Mouse (Mus musculus): ENCODE data around the gene Zfp653.
A peak's percentile ranks its signal among the peaks of the same experiment; 100 is the strongest.

Zfp653 gene

GRCm38 (mm10) chr9:22030386-22030785 lies 40.8 kb downstream of the Zfp653 start:
- no peak for TF ChIP-seq NANOG (IDR thresholded peaks at IDR 0.05; ENCODE audit: borderline replicate concordance, low read length)
- no peak for TF ChIP-seq POU5F1 (IDR thresholded peaks at IDR 0.05; ENCODE audit: borderline replicate concordance, low read length)
- TF ChIP-seq CTCF (conservative IDR thresholded peaks at IDR 0.05; ENCODE audit: low read length), result no peak
- Histone ChIP-seq H3K27me3 (ENCODE audit: insufficient read depth, low read length) (no peaks in the 10 kb centered on the region), H3K4me3 (replicated peaks; ENCODE audit: low read length) (no peak overlapping the region), H3K4me1 (replicated peaks; ENCODE audit: low read depth, low read length) (peaks cover 58% of the 10 kb centered on the region), H3K36me3 (ENCODE audit: insufficient read depth, low read length) (peaks cover 41% of the 10 kb centered on the region), H3K9me3 (ENCODE audit: low read length) (0 out of 2 replicates have a peak, but pooled peaks cover 2% of the 10 kb centered on the region)

GRCm38 (mm10) chr9:22028467-22028866 lies 42.7 kb downstream of the Zfp653 start:
- TF ChIP-seq NANOG (IDR thresholded peaks at IDR 0.05; ENCODE audit: borderline replicate concordance, low read length) (no peak), POU5F1 (IDR thresholded peaks at IDR 0.05; ENCODE audit: borderline replicate concordance, low read length) (no peak), CTCF (conservative IDR thresholded peaks at IDR 0.05; ENCODE audit: low read length) (no peak)
- Histone ChIP-seq H3K4me3 (replicated peaks; ENCODE audit: low read length) (no peak overlapping the region), H3K27me3 (ENCODE audit: insufficient read depth, low read length) (no peaks in the 10 kb centered on the region), H3K36me3 (ENCODE audit: insufficient read depth, low read length) (peaks cover 42% of the 10 kb centered on the region), H3K9me3 (ENCODE audit: low read length) (0 out of 2 replicates have a peak, but pooled peaks cover 2% of the 10 kb centered on the region), H3K4me1 (replicated peaks; ENCODE audit: low read depth, low read length) (peaks cover 53% of the 10 kb centered on the region)

- peaks cover 22% of the 10 kb centered on the region for H3K36me3 ChIP-seq (ENCODE audit: insufficient read depth, low read length)
- H3K4me1 ChIP-seq (replicated peaks; ENCODE audit: low read depth, low read length), result peaks cover 40% of the 10 kb centered on the region
- H3K9me3 ChIP-seq (ENCODE audit: low read length), result no peaks in the 10 kb centered on the region
- 0 out of 2 replicates have a peak, but pooled peaks cover 2% of the 10 kb centered on the region for H3K27me3 ChIP-seq (ENCODE audit: insufficient read depth, low read length)
- TF ChIP-seq NANOG (IDR thresholded peaks at IDR 0.05; ENCODE audit: borderline replicate concordance, low read length) (no peak), CTCF (conservative IDR thresholded peaks at IDR 0.05; ENCODE audit: low read length) (no peak), POU5F1 (IDR thresholded peaks at IDR 0.05; ENCODE audit: borderline replicate concordance, low read length) (no peak)
- H3K4me3 ChIP-seq (replicated peaks; ENCODE audit: low read length), result no peak overlapping the region
These were observed 46.6 kb downstream of the Zfp653 start for GRCm38 (mm10) chr9:22024592-22024991.

GRCm38 (mm10) chr9:22017208-22017825 lies 53.9 kb downstream of the Zfp653 start:
- Histone ChIP-seq H3K27me3 (ENCODE audit: insufficient read depth, low read length) (0 out of 2 replicates have a peak, but pooled peaks cover 5% of the 10 kb centered on the region), H3K4me3 (replicated peaks; ENCODE audit: low read length) (no peak overlapping the region), H3K9me3 (ENCODE audit: low read length) (no peaks in the 10 kb centered on the region), H3K4me1 (replicated peaks; ENCODE audit: low read depth, low read length) (peaks cover 64% of the 10 kb centered on the region), H3K36me3 (ENCODE audit: insufficient read depth, low read length) (peaks cover 30% of the 10 kb centered on the region)
- no peak for TF ChIP-seq POU5F1 (IDR thresholded peaks at IDR 0.05; ENCODE audit: borderline replicate concordance, low read length)
- no peak for TF ChIP-seq CTCF (conservative IDR thresholded peaks at IDR 0.05; ENCODE audit: low read length)
- TF ChIP-seq NANOG (IDR thresholded peaks at IDR 0.05; ENCODE audit: borderline replicate concordance, low read length), result no peak

GRCm38 (mm10) chr9:22016245-22016644 lies 54.9 kb downstream of the Zfp653 start:
- no peaks in the 10 kb centered on the region for H3K9me3 ChIP-seq (ENCODE audit: low read length)
- H3K4me3 ChIP-seq (replicated peaks; ENCODE audit: low read length), result peak overlapping the region; percentile 41; the same call in 1 of the 2 replicates
- H3K4me1 ChIP-seq (replicated peaks; ENCODE audit: low read depth, low read length), result peaks cover 74% of the 10 kb centered on the region
- peaks cover 40% of the 10 kb centered on the region for H3K36me3 ChIP-seq (ENCODE audit: insufficient read depth, low read length)
- TF ChIP-seq POU5F1 (IDR thresholded peaks at IDR 0.05; ENCODE audit: borderline replicate concordance, low read length) (no peak), NANOG (IDR thresholded peaks at IDR 0.05; ENCODE audit: borderline replicate concordance, low read length) (no peak), CTCF (conservative IDR thresholded peaks at IDR 0.05; ENCODE audit: low read length) (no peak)
- H3K27me3 ChIP-seq (ENCODE audit: insufficient read depth, low read length), result 0 out of 2 replicates have a peak, but pooled peaks cover 5% of the 10 kb centered on the region

GRCm38 (mm10) chr9:22012731-22013130 lies 58.4 kb downstream of the Zfp653 start:
- peaks cover 89% of the 10 kb centered on the region for H3K4me1 ChIP-seq (replicated peaks; ENCODE audit: low read depth, low read length)
- no peak for TF ChIP-seq NANOG (IDR thresholded peaks at IDR 0.05; ENCODE audit: borderline replicate concordance, low read length)
- no peak for TF ChIP-seq CTCF (conservative IDR thresholded peaks at IDR 0.05; ENCODE audit: low read length)
- TF ChIP-seq POU5F1 (IDR thresholded peaks at IDR 0.05; ENCODE audit: borderline replicate concordance, low read length), result no peak

GRCm38 (mm10) chr9:22011055-22011454 lies 60.1 kb downstream of the Zfp653 start:
- H3K4me3 ChIP-seq (replicated peaks; ENCODE audit: low read length), result no peak overlapping the region
- TF ChIP-seq CTCF (conservative IDR thresholded peaks at IDR 0.05; ENCODE audit: low read length) (no peak), NANOG (IDR thresholded peaks at IDR 0.05; ENCODE audit: borderline replicate concordance, low read length) (no peak), POU5F1 (IDR thresholded peaks at IDR 0.05; ENCODE audit: borderline replicate concordance, low read length) (no peak)
- peaks cover 90% of the 10 kb centered on the region for H3K4me1 ChIP-seq (replicated peaks; ENCODE audit: low read depth, low read length)
- H3K9me3 ChIP-seq (ENCODE audit: low read length), result no peaks in the 10 kb centered on the region
- no peaks in the 10 kb centered on the region for H3K27me3 ChIP-seq (ENCODE audit: insufficient read depth, low read length)
- H3K36me3 ChIP-seq (ENCODE audit: insufficient read depth, low read length), result peaks cover 92% of the 10 kb centered on the region

More at GRCm38 (mm10) chr9:22012731-22013130, 58.4 kb downstream of the Zfp653 start:
- Histone ChIP-seq H3K36me3 (ENCODE audit: insufficient read depth, low read length) (peaks cover 75% of the 10 kb centered on the region), H3K9me3 (ENCODE audit: low read length) (no peaks in the 10 kb centered on the region), H3K27me3 (ENCODE audit: insufficient read depth, low read length) (no peaks in the 10 kb centered on the region), H3K4me3 (replicated peaks; ENCODE audit: low read length) (peak overlapping the region; percentile 49)

All from E14TG2a.4 (cell line).